In the genomic region with DNA sequence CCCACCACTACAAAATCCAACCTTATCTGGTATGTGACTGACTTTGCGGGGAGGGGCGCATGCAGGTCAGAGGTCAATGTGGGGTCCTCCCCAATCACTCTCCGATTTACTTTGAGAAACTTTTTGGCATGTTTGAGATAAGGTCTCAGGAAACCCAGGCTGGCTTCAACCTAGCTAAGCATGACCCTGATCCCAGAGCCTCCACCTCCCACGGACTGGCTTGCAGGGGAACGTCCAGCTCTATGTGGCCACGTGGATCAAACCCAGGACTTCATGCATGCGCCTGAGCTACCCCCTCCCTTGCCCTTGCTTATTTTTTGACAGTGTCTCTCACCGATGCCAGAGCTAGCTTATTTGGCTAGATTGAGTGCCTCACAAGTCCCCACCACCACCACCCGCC, we compare ENCODE assay signal across 22 mouse cellular contexts.
DNase-seq lines count a peak whose midpoint lies in the region; ATAC-seq and TF ChIP-seq lines count a peak whose summit lies in the region.
"Had no signal": no experiment of that assay in that cellular context is flagged by ENCODE, and none has a peak within 500 bp of the region (broad histone marks: within the 10 kb centered on the region; RNA-seq: fewer than 3 reads in every experiment).

No protein-coding gene starts in this region.

- intact Hi-C loops in heart, postnatal 14 days (cut with DNase I) = loop anchor here (10.0 kb wide), 1 partner anchor 338 kb away; a partner anchor contains a TSS
- intact Hi-C loops in left cerebral cortex, adult 2 months (cut with DNase I) = loop anchor here (2.0 to 10.0 kb wide), 3 partner anchors 24 to 228 kb away; a partner anchor contains a TSS

- ATAC-seq in heart, embryonic 15.5 days (replicated peaks; ENCODE audit: insufficient number of reproducible peaks, insufficient read depth, low FRiP score, low read depth) = no peak
- ATAC-seq: forebrain, embryonic 13.5 days; midbrain, embryonic 16.5 days had no signal

- H3K9me3 ChIP-seq in heart, embryonic 15.5 days (replicated peaks) = no peaks in the 10 kb centered on the region
- H3K9me3 ChIP-seq: forebrain, embryonic 13.5 days; liver, embryonic 13.5 days had no signal

- H3K27ac ChIP-seq in heart, embryonic 15.5 days = peak overlapping the region; percentile 67
- peak overlapping the region; percentile 77; the same call in 1 of the 2 replicates for H3K27ac ChIP-seq in left cerebral cortex, adult 2 months
- peak overlapping the region; percentile 99 for H3K27ac ChIP-seq in bone marrow macrophage, adult 2 months (ENCODE audit: insufficient read depth, low read depth, low read length)
- H3K27ac ChIP-seq in macrophage = peak overlapping the region; percentile 98
- H3K27ac ChIP-seq: forebrain, embryonic 13.5 days had no signal

- no peak for DNase-seq in heart, postnatal 14 days
- DNase-seq in left cerebral cortex, adult 2 months (ENCODE audit: extremely low spot score in 1 of 2, low spot score in 2 of 2) = no peak
- DNase-seq in left cerebral cortex, adult 11 months (ENCODE audit: low spot score) = no peak
- DNase-seq: adrenal gland, adult 2 months; adrenal gland, postnatal 36 days; B cell, adult 2 months; cerebellum, adult 11 months; cerebellum, adult 9-10 months; cerebellum, postnatal 36 days; gastrocnemius, postnatal 10 days; kidney, adult 18-20 months; left cerebral cortex, postnatal 4 days; liver, embryonic 13.5 days; lung, adult 18-20 months; lung, postnatal 10 days; spleen, adult 18-20 months had no signal

- no peak for TF ChIP-seq CTCF in left cerebral cortex, adult 2 months (IDR thresholded peaks at IDR 0.05)
- no peak for TF ChIP-seq CTCF in bone marrow macrophage, adult 2 months (IDR thresholded peaks at IDR 0.05; ENCODE audit: low read depth, low read length)

- H3K4me1 ChIP-seq in heart, embryonic 15.5 days (replicated peaks) = peaks cover 24% of the 10 kb centered on the region
- peaks cover 53% of the 10 kb centered on the region for H3K4me1 ChIP-seq in bone marrow macrophage, adult 2 months (ENCODE audit: control insufficient read depth, insufficient read depth, low read length)

- H3K9ac ChIP-seq in heart, embryonic 15.5 days = no peak overlapping the region
- H3K9ac ChIP-seq: forebrain, embryonic 13.5 days; liver, embryonic 13.5 days had no signal

- H3K4me3 ChIP-seq in heart, embryonic 15.5 days = no peak overlapping the region
- no peak overlapping the region for H3K4me3 ChIP-seq in left cerebral cortex, adult 2 months
- no peak overlapping the region for H3K4me3 ChIP-seq in bone marrow macrophage, adult 2 months (ENCODE audit: insufficient read depth, low read length)
- no peak overlapping the region for H3K4me3 ChIP-seq in macrophage (ENCODE audit: inconsistent target)
- H3K4me3 ChIP-seq: forebrain, embryonic 13.5 days; liver, embryonic 13.5 days had no signal

- no peak for TF ChIP-seq POLR2A in bone marrow macrophage, adult 2 months (IDR thresholded peaks at IDR 0.05; ENCODE audit: borderline replicate concordance, low read depth, low read length)

- H3K27me3 ChIP-seq in heart, embryonic 15.5 days = no peaks in the 10 kb centered on the region
- H3K27me3 ChIP-seq: forebrain, embryonic 13.5 days had no signal

- no peak overlapping the region for H3K4me2 ChIP-seq in heart, embryonic 15.5 days
- H3K4me2 ChIP-seq: forebrain, embryonic 13.5 days; liver, embryonic 13.5 days; midbrain, embryonic 11.5 days had no signal

- no peaks in the 10 kb centered on the region for H3K79me2 ChIP-seq in macrophage (ENCODE audit: inconsistent target)

- WGBS in heart, embryonic 15.5 days = 39% methylated on average over 9 of the region's 9 CpGs
- WGBS in macrophage (ENCODE audit: missing documents) = 81% methylated on average over 9 of the region's 9 CpGs

- no peaks in the 10 kb centered on the region for H3K36me3 ChIP-seq in heart, embryonic 15.5 days
- H3K36me3 ChIP-seq in macrophage (ENCODE audit: inconsistent target) = no peaks in the 10 kb centered on the region
- H3K36me3 ChIP-seq: liver, embryonic 13.5 days had no signal
